Mouse (Mus musculus): Measurements from ENCODE around the gene Trim67.

Trim67 gene

DNA sequence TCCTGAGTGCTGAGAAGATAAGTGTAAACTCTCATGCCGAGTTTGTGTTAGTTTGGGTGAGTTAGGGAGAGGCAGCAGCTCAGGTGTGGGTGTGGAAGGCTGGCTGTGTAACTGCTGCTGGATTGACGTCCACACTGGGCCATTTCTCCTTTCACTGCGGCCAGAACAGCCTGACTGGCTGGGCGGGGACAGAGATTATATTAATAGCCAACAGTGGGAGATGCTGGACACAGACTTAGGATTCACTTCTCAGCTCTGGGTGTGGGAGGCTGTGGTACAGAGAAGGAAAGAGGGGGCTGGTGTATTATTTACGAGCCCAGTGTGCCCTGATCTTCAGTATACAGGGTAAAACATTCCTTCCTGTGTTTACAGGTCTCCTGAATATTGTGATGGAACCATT, 85.2 kb downstream of the Trim67 start:
- no peak for DNase-seq (ENCODE audit: low read depth)

DNA sequence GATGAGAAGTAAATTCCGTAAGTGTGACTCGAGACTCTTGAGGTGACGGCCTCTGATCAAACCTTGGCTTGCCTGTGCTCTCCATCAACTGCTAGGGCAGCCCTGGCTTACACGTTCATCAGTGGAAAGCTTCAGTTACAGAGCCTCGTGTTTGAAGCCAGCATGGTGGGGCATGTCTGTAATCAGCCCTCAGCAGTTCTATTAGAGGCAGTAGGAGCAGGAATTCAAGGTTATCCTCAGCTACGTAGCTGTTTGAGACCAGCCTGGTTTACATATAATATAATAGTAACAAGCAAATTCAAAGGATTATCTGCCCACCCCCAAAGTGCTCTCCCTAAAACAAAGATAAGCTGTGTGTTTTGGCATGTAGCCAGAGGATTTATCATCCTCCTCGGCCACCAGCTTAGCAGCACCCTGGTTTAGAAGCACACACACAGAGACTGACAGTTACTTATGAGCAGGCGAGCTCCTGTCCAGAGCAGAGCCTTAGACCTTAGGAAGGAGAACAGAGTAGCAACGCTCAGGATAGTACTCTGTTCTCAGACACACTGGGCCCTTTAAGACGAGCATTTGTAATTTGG, 86.1 kb downstream of the Trim67 start:
- no peak for DNase-seq (ENCODE audit: low read depth)

All from induced T-regulatory cell, adult 2 months (primary cell).